Comparison of ENCODE assay signal across 8 mouse cellular contexts in genomic region chr1:165844466-165844951, GRCm38 (mm10). TPM values are rescaled to one million over a fixed set of nuclear protein-coding genes. Genes with fewer than 3 reads are reported as not detected.
DNase-seq lines count a peak whose midpoint lies in the region; ATAC-seq lines count a peak whose summit lies in the region.

No protein-coding gene starts in this region.

- 3% methylated on average over 19 of the region's 20 CpGs for WGBS in heart, embryonic 14.5 days
- 5% methylated on average over 20 of the region's 20 CpGs for WGBS in liver, embryonic 11.5 days
- 3% methylated on average over 17 of the region's 20 CpGs for WGBS in neural tube, embryonic 13.5 days

- peaks cover 34% of the 10 kb centered on the region for H3K27me3 ChIP-seq in heart, embryonic 14.5 days (ENCODE audit: control insufficient read depth, insufficient read depth, low read length)
- peaks cover 41% of the 10 kb centered on the region for H3K27me3 ChIP-seq in liver, embryonic 11.5 days (replicated peaks; ENCODE audit: control insufficient read depth, insufficient read depth, low read length)
- peaks cover 89% of the 10 kb centered on the region for H3K27me3 ChIP-seq in neural tube, embryonic 13.5 days

- H3K36me3 ChIP-seq in heart, embryonic 14.5 days (ENCODE audit: control insufficient read depth, insufficient read depth, low read length): no peaks in the 10 kb centered on the region
- H3K36me3 ChIP-seq in liver, embryonic 11.5 days (ENCODE audit: control insufficient read depth, insufficient read depth, low read length): no peaks in the 10 kb centered on the region
- H3K36me3 ChIP-seq in neural tube, embryonic 13.5 days: no peaks in the 10 kb centered on the region

- peak overlapping the region; percentile 69 for H3K9ac ChIP-seq in heart, embryonic 14.5 days (ENCODE audit: low read length)
- H3K9ac ChIP-seq in liver, embryonic 11.5 days (ENCODE audit: low read depth, low read length): peak overlapping the region; percentile 56
- H3K9ac ChIP-seq in neural tube, embryonic 13.5 days: peak overlapping the region; percentile 71

- peaks cover 8 to 12% of the 10 kb centered on the region in 2 experiments for H3K4me1 ChIP-seq in heart, embryonic 14.5 days (ENCODE audit: control insufficient read depth in 2 of 2, insufficient read depth in 2 of 2, low read length in 2 of 2)
- H3K4me1 ChIP-seq in liver, embryonic 11.5 days (replicated peaks; ENCODE audit: control insufficient read depth, insufficient read depth, low read length): peaks cover 21% of the 10 kb centered on the region
- H3K4me1 ChIP-seq in neural tube, embryonic 13.5 days (replicated peaks): peaks cover 32% of the 10 kb centered on the region

- peak overlapping the region; percentile 49 to 64 for H3K4me3 ChIP-seq in heart, embryonic 14.5 days (ENCODE audit: control insufficient read depth in 1 of 2, insufficient read depth in 1 of 2, low read depth in 1 of 2, low read length in 2 of 2)
- H3K4me3 ChIP-seq in liver, embryonic 11.5 days (ENCODE audit: low read depth, low read length): peak overlapping the region; percentile 62
- H3K4me3 ChIP-seq in neural tube, embryonic 13.5 days: peak overlapping the region; percentile 45

- H3K9me3 ChIP-seq in heart, embryonic 14.5 days (ENCODE audit: control insufficient read depth, low read length): no peaks in the 10 kb centered on the region
- H3K9me3 ChIP-seq in liver, embryonic 11.5 days (ENCODE audit: control insufficient read depth, low read length): no peaks in the 10 kb centered on the region
- H3K9me3 ChIP-seq in neural tube, embryonic 13.5 days: no peaks in the 10 kb centered on the region

- DNase-seq in heart, adult 11 months: peak; percentile 96
- no peak for DNase-seq in heart, adult 8-10 months (ENCODE audit: low spot score)
- DNase-seq in adrenal gland, postnatal 14 days: peak; percentile 39
- peak; percentile 51 for DNase-seq in liver, embryonic 11.5 days (ENCODE audit: low spot score)
- no peak for DNase-seq in MN1 (ENCODE audit: low spot score)
- DNase-seq in layer of hippocampus, adult 9-11 months: no peak

- H3K4me2 ChIP-seq in heart, embryonic 14.5 days (ENCODE audit: low read length): peak overlapping the region; percentile 100
- H3K4me2 ChIP-seq in liver, embryonic 11.5 days: peak overlapping the region; percentile 100
- H3K4me2 ChIP-seq in neural tube, embryonic 13.5 days: peak overlapping the region; percentile 98

- ATAC-seq in heart, embryonic 14.5 days (ENCODE audit: insufficient number of reproducible peaks, insufficient read depth, low FRiP score, low read depth): peak; percentile 37; the same call in 1 of the 2 replicates
- peak; percentile 66 for ATAC-seq in liver, embryonic 11.5 days (replicated peaks; ENCODE audit: low FRiP score)
- peak; percentile 60 for ATAC-seq in neural tube, embryonic 13.5 days (ENCODE audit: low read depth)

- no peak overlapping the region for H3K27ac ChIP-seq in heart, embryonic 14.5 days (replicated peaks in 1 of 2; ENCODE audit: control insufficient read depth in 1 of 2, insufficient read depth in 1 of 2, low read depth in 2 of 2, low read length in 2 of 2)
- H3K27ac ChIP-seq in liver, embryonic 11.5 days (ENCODE audit: low read depth, low read length): no peak overlapping the region
- H3K27ac ChIP-seq in neural tube, embryonic 13.5 days (replicated peaks): no peak overlapping the region

RNA-seq across cellular contexts. Expression of gene Cd247, which starts 56.0 kb away (rescaled TPM):
- total RNA-seq in heart, adult 8-10 months (2022): 1 to 10 TPM in 1 of 4 experiments, under 1 TPM in 3; 0.16 to 1.1 (median 0.46) TPM
- 1.3 and 9.1 TPM in 2 replicates for total RNA-seq in adrenal gland, postnatal 14 days (2021)
- 0.35 and 0.59 TPM in 2 replicates for polyA plus RNA-seq in heart, embryonic 14.5 days (2014; fragmentation: Nextera tagmentation; extraction: Ambion mirVana)
- polyA plus RNA-seq in liver, embryonic 11.5 days (2014; fragmentation: Nextera tagmentation; extraction: Ambion mirVana): 0.77 TPM in 1 of 2 replicates, not detected in the other
- 0.60 and 0.99 TPM in 2 replicates for polyA plus RNA-seq in neural tube, embryonic 13.5 days (2015; fragmentation: Nextera tagmentation; extraction: Ambion mirVana)

Comparison
In these comparisons a context has a peak if more than half of its experiments do, and no peak if none do; other contexts are left out.
1. DNase-seq: peak in heart, adult 11 months (single experiment), adrenal gland, postnatal 14 days (single experiment) and liver, embryonic 11.5 days (single experiment); none in heart, adult 8-10 months (single experiment), MN1 (single experiment) and layer of hippocampus, adult 9-11 months (single experiment).
2. Peak in every context shown above with its lines, with median percentiles within 50 percentile points of each other: ATAC-seq, H3K4me2 ChIP-seq, H3K4me3 ChIP-seq and H3K9ac ChIP-seq.